Mouse (Mus musculus): ENCODE data around the gene Cped1. TPM values are rescaled to one million over a fixed set of nuclear protein-coding genes. Genes with fewer than 3 reads are reported as not detected.

Cped1 gene
- polyA plus RNA-seq, 1 experiment from 2014 or later: 6.9 TPM

DNA sequence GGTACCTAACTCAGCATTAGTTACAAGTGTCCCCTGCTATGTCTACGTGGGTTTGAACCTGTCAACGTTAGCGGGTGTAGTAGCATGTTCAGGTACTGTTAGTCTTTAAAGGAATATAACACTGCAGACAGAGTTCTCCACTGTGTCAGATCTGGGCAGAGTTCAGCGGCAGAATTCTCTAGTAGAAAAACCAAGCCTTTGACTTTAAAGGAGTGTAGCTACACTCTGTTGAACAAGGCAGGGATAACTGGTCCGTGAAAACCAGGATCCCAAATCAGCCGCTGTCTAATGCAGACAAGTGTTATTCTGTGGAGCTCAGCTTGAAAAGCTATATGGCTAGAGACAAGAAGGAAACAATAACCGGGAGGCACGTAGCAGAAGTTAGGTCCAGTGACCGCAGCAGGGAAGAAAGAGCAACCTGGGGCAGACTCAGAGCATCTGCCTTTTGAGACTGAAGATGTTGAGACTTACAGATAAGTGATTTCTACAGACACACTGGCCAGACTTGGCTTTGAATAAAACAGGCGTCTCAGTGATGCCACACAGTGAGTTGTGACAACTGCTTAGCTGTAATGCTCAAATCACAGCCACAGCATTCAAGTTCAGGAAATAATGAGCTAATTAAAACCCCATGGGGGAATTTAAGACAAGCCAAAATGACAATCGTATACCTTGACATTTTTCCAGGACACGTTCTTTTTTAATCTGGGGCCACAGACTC, 219.5 kb downstream of the Cped1 start:
- Histone ChIP-seq H3K4me2 (ENCODE audit: low read length) (peak overlapping the region; percentile 29), H3K27ac (replicated peaks in 1 of 2; ENCODE audit: control insufficient read depth in 1 of 2, insufficient read depth in 1 of 2, low read depth in 2 of 2, low read length in 2 of 2) (0 out of 4 replicates have a peak overlapping the region, but pooled peaks have one; percentile 11 to 12), H3K27me3 (ENCODE audit: control insufficient read depth, insufficient read depth, low read length) (no peaks in the 10 kb centered on the region), H3K4me1 (ENCODE audit: control insufficient read depth in 2 of 2, insufficient read depth in 2 of 2, low read length in 2 of 2) (no peaks in the 10 kb centered on the region), H3K4me3 (ENCODE audit: control insufficient read depth in 1 of 2, insufficient read depth in 1 of 2, low read depth in 1 of 2, low read length in 2 of 2) (no peak overlapping the region), H3K36me3 (ENCODE audit: control insufficient read depth, insufficient read depth, low read length) (no peaks in the 10 kb centered on the region), H3K9ac (ENCODE audit: low read length) (no peak overlapping the region), H3K9me3 (ENCODE audit: control insufficient read depth, low read length) (no peaks in the 10 kb centered on the region)
- ATAC-seq (ENCODE audit: insufficient number of reproducible peaks, insufficient read depth, low FRiP score, low read depth): no peak
- WGBS: 71% methylated on average over 12 of the region's 12 CpGs

- H3K4me1 ChIP-seq (ENCODE audit: control insufficient read depth in 2 of 2, insufficient read depth in 2 of 2, low read length in 2 of 2): no peaks in the 10 kb centered on the region
- no peaks in the 10 kb centered on the region for H3K9me3 ChIP-seq (ENCODE audit: control insufficient read depth, low read length)
- H3K9ac ChIP-seq (ENCODE audit: low read length): no peak overlapping the region
- H3K27me3 ChIP-seq (ENCODE audit: control insufficient read depth, insufficient read depth, low read length): no peaks in the 10 kb centered on the region
- no peak overlapping the region for H3K4me3 ChIP-seq (ENCODE audit: control insufficient read depth in 1 of 2, insufficient read depth in 1 of 2, low read depth in 1 of 2, low read length in 2 of 2)
- H3K27ac ChIP-seq (replicated peaks in 1 of 2; ENCODE audit: control insufficient read depth in 1 of 2, insufficient read depth in 1 of 2, low read depth in 2 of 2, low read length in 2 of 2): no peak overlapping the region
- no peak for ATAC-seq (ENCODE audit: insufficient number of reproducible peaks, insufficient read depth, low FRiP score, low read depth)
- no peaks in the 10 kb centered on the region for H3K36me3 ChIP-seq (ENCODE audit: control insufficient read depth, insufficient read depth, low read length)
- WGBS: 56% methylated on average over 7 of the region's 7 CpGs
- H3K4me2 ChIP-seq (ENCODE audit: low read length): peak overlapping the region; percentile 29
Observed at GRCm38 (mm10) chr6:22205751-22206121, 220.0 kb downstream of the Cped1 start.

DNA sequence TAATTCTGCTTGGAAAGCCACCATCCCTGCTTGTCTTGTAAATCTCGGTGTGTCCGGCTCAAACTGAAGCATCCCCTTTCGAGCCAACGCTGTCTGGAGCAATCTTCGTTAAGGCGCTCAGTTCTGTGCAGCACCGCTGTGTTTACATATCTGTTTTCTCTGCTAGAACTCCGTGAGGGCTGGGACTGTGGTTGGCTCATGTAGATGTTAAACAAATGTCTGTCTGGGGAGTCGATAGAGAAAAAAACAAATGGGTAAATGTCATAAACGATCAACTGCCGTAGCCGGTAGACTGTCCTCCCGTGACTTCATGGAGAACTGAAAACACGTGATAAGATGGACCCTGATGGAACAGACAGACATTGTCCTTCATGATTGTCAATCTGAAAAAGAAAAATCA, 220.5 kb downstream of the Cped1 start:
- H3K27me3 ChIP-seq (ENCODE audit: control insufficient read depth, insufficient read depth, low read length): no peaks in the 10 kb centered on the region
- H3K4me3 ChIP-seq (ENCODE audit: control insufficient read depth in 1 of 2, insufficient read depth in 1 of 2, low read depth in 1 of 2, low read length in 2 of 2): no peak overlapping the region
- no peaks in the 10 kb centered on the region for H3K9me3 ChIP-seq (ENCODE audit: control insufficient read depth, low read length)
- no peak overlapping the region for H3K27ac ChIP-seq (replicated peaks in 1 of 2; ENCODE audit: control insufficient read depth in 1 of 2, insufficient read depth in 1 of 2, low read depth in 2 of 2, low read length in 2 of 2)
- no peaks in the 10 kb centered on the region for H3K36me3 ChIP-seq (ENCODE audit: control insufficient read depth, insufficient read depth, low read length)
- H3K4me2 ChIP-seq (ENCODE audit: low read length): no peak overlapping the region; the same call in 1 of the 2 replicates
- no peak overlapping the region for H3K9ac ChIP-seq (ENCODE audit: low read length)
- WGBS: 74% methylated on average over 14 of the region's 14 CpGs
- ATAC-seq (ENCODE audit: insufficient number of reproducible peaks, insufficient read depth, low FRiP score, low read depth): no peak
- H3K4me1 ChIP-seq (ENCODE audit: control insufficient read depth in 2 of 2, insufficient read depth in 2 of 2, low read length in 2 of 2): no peaks in the 10 kb centered on the region

- H3K27me3 ChIP-seq (ENCODE audit: control insufficient read depth, insufficient read depth, low read length): no peaks in the 10 kb centered on the region
- no peak overlapping the region for H3K4me3 ChIP-seq (ENCODE audit: control insufficient read depth in 1 of 2, insufficient read depth in 1 of 2, low read depth in 1 of 2, low read length in 2 of 2)
- WGBS: 68% methylated on average over 6 of the region's 6 CpGs
- H3K4me1 ChIP-seq (ENCODE audit: control insufficient read depth in 2 of 2, insufficient read depth in 2 of 2, low read length in 2 of 2): no peaks in the 10 kb centered on the region
- H3K36me3 ChIP-seq (ENCODE audit: control insufficient read depth, insufficient read depth, low read length): no peaks in the 10 kb centered on the region
- H3K9me3 ChIP-seq (ENCODE audit: control insufficient read depth, low read length): no peaks in the 10 kb centered on the region
- H3K9ac ChIP-seq (ENCODE audit: low read length): no peak overlapping the region
- H3K4me2 ChIP-seq (ENCODE audit: low read length): no peak overlapping the region
- no peak for ATAC-seq (ENCODE audit: insufficient number of reproducible peaks, insufficient read depth, low FRiP score, low read depth)
- no peak overlapping the region for H3K27ac ChIP-seq (replicated peaks in 1 of 2; ENCODE audit: control insufficient read depth in 1 of 2, insufficient read depth in 1 of 2, low read depth in 2 of 2, low read length in 2 of 2)
Observed at GRCm38 (mm10) chr6:22206630-22207293, 221.0 kb downstream of the Cped1 start.

DNA sequence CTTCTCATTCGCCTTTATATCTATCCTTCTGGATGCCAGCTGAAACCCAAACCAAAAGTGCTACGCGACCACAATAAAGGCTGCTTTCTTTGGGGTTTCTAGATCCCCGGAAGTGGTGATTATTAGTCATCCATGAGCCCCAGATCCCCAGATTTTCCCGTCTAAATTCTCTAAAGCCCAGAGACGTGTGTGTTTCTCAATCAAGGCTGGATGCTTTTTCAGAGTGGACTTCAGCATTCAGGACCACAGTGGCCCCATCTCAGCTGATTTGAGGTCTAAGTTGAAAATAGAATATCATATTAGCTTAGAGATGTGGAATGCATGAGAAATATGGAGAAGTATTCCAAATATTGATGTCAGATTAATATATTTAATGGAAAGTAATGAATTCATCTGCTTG, 226.4 kb downstream of the Cped1 start:
- H3K4me3 ChIP-seq (ENCODE audit: control insufficient read depth in 1 of 2, insufficient read depth in 1 of 2, low read depth in 1 of 2, low read length in 2 of 2): no peak overlapping the region
- H3K9ac ChIP-seq (ENCODE audit: low read length): no peak overlapping the region
- no peaks in the 10 kb centered on the region for H3K36me3 ChIP-seq (ENCODE audit: control insufficient read depth, insufficient read depth, low read length)
- H3K27me3 ChIP-seq (ENCODE audit: control insufficient read depth, insufficient read depth, low read length): no peaks in the 10 kb centered on the region
- no peak for ATAC-seq (ENCODE audit: insufficient number of reproducible peaks, insufficient read depth, low FRiP score, low read depth)
- H3K4me1 ChIP-seq (ENCODE audit: control insufficient read depth in 2 of 2, insufficient read depth in 2 of 2, low read length in 2 of 2): 0 out of 4 replicates have a peak, but pooled peaks cover 0 to 4% of the 10 kb centered on the region in 2 experiments
- H3K27ac ChIP-seq (replicated peaks in 1 of 2; ENCODE audit: control insufficient read depth in 1 of 2, insufficient read depth in 1 of 2, low read depth in 2 of 2, low read length in 2 of 2): no peak overlapping the region
- H3K9me3 ChIP-seq (ENCODE audit: control insufficient read depth, low read length): no peaks in the 10 kb centered on the region
- WGBS: 82% methylated on average over 6 of the region's 6 CpGs
- H3K4me2 ChIP-seq (ENCODE audit: low read length): no peak overlapping the region

DNA sequence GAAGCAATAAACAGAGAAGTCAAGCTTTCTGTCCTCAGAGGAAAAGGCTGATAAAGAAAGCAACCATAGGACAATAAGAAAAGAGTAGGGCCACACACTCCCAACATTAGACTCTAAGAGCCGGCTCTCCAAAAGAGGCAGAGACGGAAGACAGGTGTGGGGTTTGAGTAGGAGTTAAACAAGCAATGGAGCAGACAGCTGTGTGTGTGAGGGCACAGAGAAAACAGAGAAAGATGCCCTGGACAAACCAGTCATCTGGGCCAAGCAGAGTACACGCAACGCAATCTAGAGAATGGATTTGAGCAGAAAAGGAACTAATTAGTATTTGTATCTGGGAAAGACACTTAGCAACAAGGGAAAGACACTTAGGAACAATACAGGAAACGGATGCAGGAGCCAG, 227.5 kb downstream of the Cped1 start:
- Histone ChIP-seq H3K4me2 (ENCODE audit: low read length) (no peak overlapping the region), H3K27me3 (ENCODE audit: control insufficient read depth, insufficient read depth, low read length) (no peaks in the 10 kb centered on the region)

DNA sequence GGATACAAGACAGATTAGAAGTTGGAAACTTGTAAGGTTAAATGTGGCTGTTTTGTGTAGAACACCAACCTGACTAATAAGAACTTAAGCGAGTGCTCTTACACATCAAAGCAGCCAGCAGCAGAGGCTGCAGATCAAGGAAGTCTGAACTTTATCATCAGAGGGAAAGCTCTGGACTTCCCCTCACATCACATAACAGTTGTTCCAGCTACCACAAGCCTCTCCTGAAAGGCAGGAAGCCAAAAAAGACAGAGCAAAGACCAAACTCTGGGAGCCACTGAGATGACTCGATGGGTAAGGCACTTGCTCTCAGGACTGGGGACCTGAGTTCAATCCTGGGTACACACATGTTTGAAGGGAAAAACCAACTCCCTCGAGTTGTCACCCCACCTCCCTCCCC, 228.1 kb downstream of the Cped1 start:
- no peak overlapping the region for H3K4me3 ChIP-seq (ENCODE audit: control insufficient read depth in 1 of 2, insufficient read depth in 1 of 2, low read depth in 1 of 2, low read length in 2 of 2)
- ATAC-seq (ENCODE audit: insufficient number of reproducible peaks, insufficient read depth, low FRiP score, low read depth): no peak
- H3K4me2 ChIP-seq (ENCODE audit: low read length): no peak overlapping the region
- no peaks in the 10 kb centered on the region for H3K9me3 ChIP-seq (ENCODE audit: control insufficient read depth, low read length)
- 37% methylated on average over 3 of the region's 3 CpGs for WGBS
- no peaks in the 10 kb centered on the region for H3K36me3 ChIP-seq (ENCODE audit: control insufficient read depth, insufficient read depth, low read length)
- 0 out of 4 replicates have a peak, but pooled peaks cover 0 to 4% of the 10 kb centered on the region in 2 experiments for H3K4me1 ChIP-seq (ENCODE audit: control insufficient read depth in 2 of 2, insufficient read depth in 2 of 2, low read length in 2 of 2)
- no peak overlapping the region for H3K9ac ChIP-seq (ENCODE audit: low read length)
- no peak overlapping the region for H3K27ac ChIP-seq (replicated peaks in 1 of 2; ENCODE audit: control insufficient read depth in 1 of 2, insufficient read depth in 1 of 2, low read depth in 2 of 2, low read length in 2 of 2)
- H3K27me3 ChIP-seq (ENCODE audit: control insufficient read depth, insufficient read depth, low read length): no peaks in the 10 kb centered on the region

More for the DNA sequence above, 227.5 kb downstream of the Cped1 start:
- Histone ChIP-seq H3K27ac (replicated peaks in 1 of 2; ENCODE audit: control insufficient read depth in 1 of 2, insufficient read depth in 1 of 2, low read depth in 2 of 2, low read length in 2 of 2) (no peak overlapping the region), H3K9me3 (ENCODE audit: control insufficient read depth, low read length) (no peaks in the 10 kb centered on the region), H3K4me1 (ENCODE audit: control insufficient read depth in 2 of 2, insufficient read depth in 2 of 2, low read length in 2 of 2) (0 out of 4 replicates have a peak, but pooled peaks cover 0 to 4% of the 10 kb centered on the region in 2 experiments), H3K4me3 (ENCODE audit: control insufficient read depth in 1 of 2, insufficient read depth in 1 of 2, low read depth in 1 of 2, low read length in 2 of 2) (no peak overlapping the region), H3K36me3 (ENCODE audit: control insufficient read depth, insufficient read depth, low read length) (no peaks in the 10 kb centered on the region), H3K9ac (ENCODE audit: low read length) (no peak overlapping the region)
- no peak for ATAC-seq (ENCODE audit: insufficient number of reproducible peaks, insufficient read depth, low FRiP score, low read depth)
- 81% methylated on average over 5 of the region's 5 CpGs for WGBS
